Mouse (Mus musculus): Measurements from ENCODE around the gene Psen2.

Psen2 gene

DNA sequence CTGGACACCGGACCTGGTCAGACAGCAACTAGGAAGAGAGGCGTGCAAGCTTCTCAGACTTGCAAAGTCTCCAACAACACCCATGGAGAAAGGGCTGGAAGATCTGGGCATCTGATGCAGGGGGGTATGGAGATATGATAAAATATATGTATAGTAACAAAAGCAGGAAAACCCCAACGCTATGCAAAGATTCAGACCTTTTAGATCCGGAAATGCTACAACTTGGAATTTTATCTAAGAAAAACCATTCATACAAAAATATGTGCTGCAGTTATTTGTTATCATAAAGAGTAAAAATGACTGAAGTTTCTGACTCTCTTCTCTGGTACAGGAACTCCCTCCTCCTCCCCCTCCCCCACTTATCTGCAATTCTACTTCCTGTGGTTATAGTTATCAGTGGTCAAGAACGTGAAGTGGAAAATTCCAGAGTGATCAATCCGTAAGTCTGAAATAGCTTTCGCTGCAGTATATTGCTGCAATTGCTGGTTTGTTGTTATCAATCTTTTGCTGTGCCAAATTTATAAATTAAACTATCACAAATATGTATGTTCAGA, 14.6 kb downstream of the Psen2 start:
- in situ Hi-C loops (cut with MboI, MseI): no loop called here

GRCm38 (mm10) chr1:180247901-180248300, 15.3 kb downstream of the Psen2 start:
- in situ Hi-C loops (cut with MboI, MseI): no loop called here

DNA sequence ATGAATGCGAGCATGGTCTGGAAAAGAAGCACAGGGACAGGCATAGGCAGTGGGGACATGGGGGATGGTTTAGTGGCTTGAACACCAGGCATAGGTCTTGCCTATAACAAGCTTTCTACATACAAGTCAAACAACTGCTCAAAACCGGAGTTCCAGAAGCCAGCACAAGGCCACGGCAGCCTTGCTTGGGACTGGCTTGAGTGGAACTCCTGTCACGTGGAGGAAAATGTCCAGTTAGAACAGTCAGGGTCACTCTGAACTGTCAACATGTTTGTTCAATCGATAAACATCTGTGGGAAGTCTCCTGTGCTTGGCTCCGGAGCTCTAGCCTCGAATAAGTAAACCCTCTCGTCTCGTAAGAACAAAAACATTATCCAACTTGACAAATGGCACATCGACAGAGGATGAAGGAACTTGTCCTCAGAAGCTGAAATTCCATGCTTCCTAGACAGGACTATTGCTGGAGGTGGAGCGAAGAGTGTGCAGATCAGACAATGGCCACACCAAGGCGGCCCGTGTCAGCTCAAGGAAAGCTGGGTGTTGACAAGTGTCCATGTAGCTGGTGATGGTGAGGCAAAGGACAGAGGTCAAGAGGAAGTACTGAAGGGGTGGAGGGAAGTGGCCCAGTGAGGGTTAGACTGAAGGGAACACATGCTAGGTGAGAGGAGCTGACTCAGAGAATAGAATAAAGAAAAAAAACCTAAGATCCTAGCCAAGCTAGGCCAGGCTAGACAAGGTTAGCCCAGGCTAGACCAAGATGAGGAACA, 17.3 kb downstream of the Psen2 start:
- in situ Hi-C loops (cut with MboI, MseI): no loop called here

- in situ Hi-C loops (cut with MboI, MseI): no loop called here
Measured at GRCm38 (mm10) chr1:180231729-180232128, 31.5 kb downstream of the Psen2 start.

DNA sequence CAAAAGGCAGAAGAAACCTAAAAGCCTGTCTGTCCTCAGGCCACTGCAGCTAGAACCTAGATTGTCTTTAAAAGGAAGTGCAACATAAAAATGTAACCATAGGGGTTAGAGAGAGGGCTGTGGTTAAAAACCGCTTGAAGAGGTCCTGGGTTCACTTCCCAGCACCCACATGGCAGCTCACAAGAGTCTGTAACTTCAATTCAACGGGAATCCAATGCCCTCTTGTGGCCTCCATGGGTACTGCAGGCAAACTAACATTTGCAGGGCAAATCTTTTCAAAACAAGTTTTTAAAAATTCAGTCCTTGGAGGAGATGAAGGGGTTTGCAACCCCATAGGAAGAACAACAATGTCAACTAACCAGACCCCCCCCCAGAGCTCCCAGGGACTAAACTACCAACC, 32.7 kb downstream of the Psen2 start:
- in situ Hi-C loops (cut with MboI, MseI): no loop called here

DNA sequence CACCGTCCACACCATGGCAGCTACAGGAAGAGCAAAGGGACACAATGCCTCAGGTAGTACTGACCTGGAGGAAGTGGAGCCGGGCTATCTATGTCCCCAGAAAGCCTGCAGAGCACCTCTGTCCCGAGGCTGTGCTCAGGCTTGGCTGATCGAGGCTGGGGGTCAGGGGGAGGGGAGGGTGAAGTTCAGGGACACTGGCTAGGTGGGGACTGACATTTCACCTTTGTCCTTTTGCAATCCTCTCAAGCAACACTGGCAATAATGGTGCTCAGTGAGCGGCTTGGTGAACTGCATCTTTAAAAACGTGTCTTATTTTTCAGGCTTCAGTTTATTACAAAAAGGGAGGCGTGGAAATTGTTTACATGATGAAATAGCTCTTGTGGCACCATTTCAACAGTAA, 33.3 kb downstream of the Psen2 start:
- in situ Hi-C loops (cut with MboI, MseI): no loop called here

DNA sequence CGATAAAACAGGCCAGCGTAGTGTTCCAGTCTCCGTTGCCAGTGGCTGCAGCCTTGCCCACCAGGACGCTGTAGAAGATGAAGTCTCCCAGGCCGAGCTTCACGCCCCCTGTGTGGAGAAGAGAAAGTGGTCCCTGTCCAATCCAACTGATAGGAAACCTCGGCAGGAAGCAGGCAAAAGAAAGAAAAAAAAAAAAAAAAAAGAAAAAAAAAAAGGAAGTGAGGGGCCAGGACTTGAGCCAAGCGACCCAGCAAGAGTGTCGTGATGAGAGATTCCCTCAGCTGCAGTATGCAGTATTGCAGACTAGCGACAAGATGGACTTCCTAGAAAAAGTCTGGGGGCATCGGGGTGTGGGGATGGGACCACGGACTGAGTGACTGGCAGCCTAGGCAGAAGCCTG, 34.4 kb downstream of the Psen2 start:
- in situ Hi-C loops (cut with MboI, MseI): no loop called here

DNA sequence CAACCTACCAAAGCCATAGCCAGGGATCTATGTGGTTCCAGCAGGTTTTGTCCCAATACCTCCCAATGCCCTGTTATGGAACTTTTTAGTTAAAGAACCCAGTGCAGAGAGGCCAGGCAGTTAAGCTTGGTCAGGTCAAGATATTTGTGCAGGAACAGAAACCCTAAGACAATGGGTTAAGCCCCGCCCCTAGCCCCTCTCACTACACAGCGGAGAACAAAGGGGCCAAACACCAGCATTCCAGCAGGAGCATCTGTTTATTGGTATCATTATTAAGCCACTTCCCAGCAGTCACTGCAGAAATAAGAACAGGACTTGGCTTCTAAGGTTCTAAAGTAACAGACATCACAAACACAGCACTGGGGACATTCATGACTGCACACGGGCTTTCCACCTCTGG, 36.5 kb downstream of the Psen2 start:
- in situ Hi-C loops (cut with MboI, MseI): no loop called here

GRCm38 (mm10) chr1:180226221-180226713, 37.0 kb downstream of the Psen2 start:
- in situ Hi-C loops (cut with MboI, MseI): no loop called here

- in situ Hi-C loops (cut with MboI, MseI): no loop called here
Measured at GRCm38 (mm10) chr1:180225500-180226220, 37.6 kb downstream of the Psen2 start.

DNA sequence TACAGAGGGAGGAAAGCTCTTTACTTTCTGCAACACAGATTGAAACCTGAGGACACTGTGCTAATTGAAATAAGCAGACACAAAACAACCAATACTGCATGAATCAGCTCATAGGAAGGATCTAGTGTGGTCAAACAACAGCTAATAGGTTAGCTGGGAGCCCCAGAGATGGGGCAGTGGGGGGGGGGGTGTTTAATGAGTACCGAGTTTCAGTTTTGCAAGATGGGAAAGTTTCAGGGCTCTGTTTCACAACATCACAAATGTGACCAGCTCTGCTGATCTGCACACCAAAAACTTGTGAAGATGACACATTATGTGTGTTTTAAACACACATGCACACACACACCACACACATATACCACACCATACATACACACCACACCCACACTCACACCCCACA, 41.2 kb downstream of the Psen2 start:
- in situ Hi-C loops (cut with MboI, MseI): no loop called here

- in situ Hi-C loops (cut with MboI, MseI): no loop called here
Measured at GRCm38 (mm10) chr1:180220791-180221542, 42.3 kb downstream of the Psen2 start.

- in situ Hi-C loops (cut with MboI, MseI): loop anchor here (5.0 kb wide), 2 partner anchors 39 to 349 kb away; no protein-coding TSS in a partner anchor
Measured at GRCm38 (mm10) chr1:180216541-180217276, 46.5 kb downstream of the Psen2 start.

DNA sequence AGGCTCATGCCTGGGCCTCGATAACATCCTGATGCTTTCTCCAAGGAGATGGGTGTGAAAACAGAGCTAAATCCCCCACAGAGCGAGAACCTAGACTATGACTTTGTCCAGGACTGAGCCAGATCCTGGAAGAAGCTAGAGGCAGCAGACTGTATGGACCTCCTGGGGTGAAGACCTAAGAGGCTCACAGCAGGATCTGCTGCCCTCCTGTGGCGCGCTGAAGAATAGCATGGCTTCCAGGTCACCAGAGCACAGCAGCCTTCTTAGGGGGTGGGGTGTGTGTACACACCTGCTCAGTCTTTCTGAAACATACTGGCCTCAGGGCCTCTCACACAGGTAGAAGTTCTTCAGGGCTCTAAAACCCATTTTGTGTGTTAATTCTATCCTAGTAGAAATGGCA, 48.2 kb downstream of the Psen2 start:
- in situ Hi-C loops (cut with MboI, MseI): loop anchor here (5.0 kb wide), 2 partner anchors 38 to 348 kb away; no protein-coding TSS in a partner anchor

DNA sequence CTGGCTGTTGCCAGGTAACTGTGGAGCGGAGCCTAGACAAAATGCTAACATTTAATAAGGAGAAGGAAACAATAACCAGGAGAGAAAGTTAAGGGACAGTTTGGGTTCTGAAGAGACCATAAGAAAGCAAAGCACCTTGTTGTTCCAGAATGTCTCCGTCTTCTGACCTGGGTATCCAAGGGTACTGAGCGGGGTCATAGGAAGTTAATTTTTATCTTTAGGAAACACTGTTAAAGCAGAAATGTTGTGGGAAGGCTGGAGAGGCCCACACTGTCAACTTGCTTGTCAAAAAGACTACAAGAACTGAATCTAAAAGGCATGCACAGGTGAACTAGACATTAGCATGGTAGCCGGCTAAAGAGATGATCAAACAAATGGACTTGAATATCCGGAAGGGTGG, 50.3 kb downstream of the Psen2 start:
- in situ Hi-C loops (cut with MboI, MseI): no loop called here

- in situ Hi-C loops (cut with MboI, MseI): no loop called here
Measured at GRCm38 (mm10) chr1:180210781-180211271, 52.4 kb downstream of the Psen2 start.

- in situ Hi-C loops (cut with MboI, MseI): no loop called here
Measured at GRCm38 (mm10) chr1:180210031-180210432, 53.2 kb downstream of the Psen2 start.

DNA sequence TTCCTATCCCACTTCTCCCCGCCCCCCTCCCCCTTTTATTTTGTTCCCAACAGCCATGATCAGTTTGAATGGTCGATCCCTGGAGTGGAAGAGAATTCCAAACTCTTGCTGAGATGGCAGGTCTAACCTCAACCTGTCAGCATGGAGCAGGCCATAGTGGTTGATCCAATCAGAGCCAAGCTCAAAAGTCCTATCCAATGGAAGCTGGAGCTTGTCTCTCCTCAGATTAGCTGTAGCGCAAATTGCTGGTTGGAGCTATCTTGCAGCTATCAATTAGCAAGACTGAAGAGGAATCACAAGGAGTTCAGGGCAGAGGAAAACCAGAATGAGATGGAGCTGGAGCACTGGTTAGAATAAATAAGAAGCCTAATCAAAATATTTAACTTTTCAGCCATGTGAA, 54.9 kb downstream of the Psen2 start:
- in situ Hi-C loops (cut with MboI, MseI): no loop called here

DNA sequence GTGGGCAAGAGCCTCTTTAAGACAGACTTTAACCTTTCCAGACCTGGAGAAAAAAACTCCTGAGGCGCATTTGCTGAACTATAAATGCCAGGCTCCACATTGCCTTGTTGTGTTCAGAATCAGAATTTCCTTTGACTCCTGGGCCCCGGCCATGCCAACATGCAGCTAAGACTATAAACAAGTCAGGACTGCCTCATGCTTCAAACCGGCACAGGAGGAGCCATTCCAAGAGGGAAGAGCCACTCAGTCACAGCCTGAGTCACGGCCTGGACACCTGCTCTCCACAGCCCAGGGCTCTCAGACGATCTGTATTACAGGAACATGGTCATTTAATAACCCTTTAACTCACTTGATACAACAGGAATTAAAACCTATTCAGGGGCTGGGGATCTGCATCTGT, 62.5 kb downstream of the Psen2 start:
- in situ Hi-C loops (cut with MboI, MseI): no loop called here

GRCm38 (mm10) chr1:180199715-180200050, 63.6 kb downstream of the Psen2 start:
- in situ Hi-C loops (cut with MboI, MseI): no loop called here

All from T-helper 2 cell (primary cell).